Mouse (Mus musculus) spleen, postnatal 0 days (tissue): ENCODE measurements around the gene Rec114. TPM values are rescaled to one million over a fixed set of nuclear protein-coding genes. Genes with fewer than 3 reads are reported as not detected.

Source experiments
- polyA plus RNA-seq: library from polyadenylated mRNA; unstranded; fragments of >200 nt; fragmentation: Nextera tagmentation; extraction: Ambion mirVana; gene quantifications from 2 replicates; pipeline ENCODE4 v1.2.1, GENCODE M21; 2015

Gene Rec114
- 56.3 and 63.7 TPM in 2 replicates for polyA plus RNA-seq

GRCm38 (mm10) chr9:58743702-58744248 is at the start of gene Rec114:
Rec114 (minus strand) TSS chr9:58743964.

Other genes with a start within 250 kb of the Rec114 start
- 6.8 and 9.1 TPM in 2 replicates for gene Cd276, start 188.5 kb downstream of the Rec114 start, polyA plus RNA-seq
- 143 and 150 TPM in 2 replicates for gene Nptn, start 161.7 kb downstream of the Rec114 start, polyA plus RNA-seq
- gene Hcn4, start 79.4 kb upstream of the Rec114 start, polyA plus RNA-seq: not detected in 2 replicates